Mouse (Mus musculus): Measurements from ENCODE around the gene Dync2li1.

- TF ChIP-seq CTCF (IDR thresholded peaks at IDR 0.05; ENCODE audit: extremely low read depth, insufficient read depth, low read length) (no peak), POLR2A (IDR thresholded peaks at IDR 0.05; ENCODE audit: extremely low read depth, insufficient read depth, low read length) (peak; percentile 89; the same call in 1 of the 2 replicates)
Observed at GRCm38 (mm10) chr17:84626276-84626856, at the start of gene Dync2li1.
